Mouse (Mus musculus) frontal cortex, postnatal 36 days (tissue): ENCODE results near the gene Satb1.

Experiments
- DNase-seq, 2 experiments: peaks; one replicate each; pipeline ENCODE4 v3.0.0; 2022; ENCODE audit warnings: low spot score in 2 of 2

Gene Satb1

GRCm38 (mm10) chr17:51777813-51778212 is 55.3 kb downstream of the Satb1 start:
- no peak for DNase-seq

GRCm38 (mm10) chr17:51775070-51775881 is 57.8 kb downstream of the Satb1 start:
- no peak for DNase-seq

GRCm38 (mm10) chr17:51763600-51763999 is 69.5 kb downstream of the Satb1 start:
- DNase-seq = no peak

- DNase-seq = no peak
Observed at GRCm38 (mm10) chr17:51762503-51762902, 70.6 kb downstream of the Satb1 start.

GRCm38 (mm10) chr17:51760997-51761655 is 72.0 kb downstream of the Satb1 start:
- DNase-seq = no peak

GRCm38 (mm10) chr17:51760251-51760887 is 72.7 kb downstream of the Satb1 start:
- no peak for DNase-seq

- no peak for DNase-seq
Observed at GRCm38 (mm10) chr17:51759509-51759908, 73.6 kb downstream of the Satb1 start.

- DNase-seq = no peak
Observed at GRCm38 (mm10) chr17:51752142-51752541, 80.9 kb downstream of the Satb1 start.

- no peak for DNase-seq
Observed at GRCm38 (mm10) chr17:51747204-51747603, 85.9 kb downstream of the Satb1 start.

GRCm38 (mm10) chr17:51742502-51742901 is 90.6 kb downstream of the Satb1 start:
- DNase-seq = no peak

- DNase-seq = no peak
Observed at GRCm38 (mm10) chr17:51741126-51741525, 92.0 kb downstream of the Satb1 start.

- no peak for DNase-seq
Observed at GRCm38 (mm10) chr17:51740246-51740645, 92.8 kb downstream of the Satb1 start.

- DNase-seq = no peak
Observed at GRCm38 (mm10) chr17:51724486-51724885, 108.6 kb downstream of the Satb1 start.

GRCm38 (mm10) chr17:51695711-51696110 is 137.4 kb downstream of the Satb1 start:
- DNase-seq = no peak

- DNase-seq = no peak
Observed at GRCm38 (mm10) chr17:51695271-51695670, 137.8 kb downstream of the Satb1 start.

- no peak for DNase-seq
Observed at GRCm38 (mm10) chr17:51690526-51690925, 142.6 kb downstream of the Satb1 start.

GRCm38 (mm10) chr17:51687226-51687625 is 145.9 kb downstream of the Satb1 start:
- DNase-seq = no peak
